Mouse (Mus musculus) midbrain, embryonic 12.5 days (tissue): ENCODE data around the gene Gm26602. TPM values are rescaled to one million over a fixed set of nuclear protein-coding genes. Genes with fewer than 3 reads are reported as not detected.

Source experiments
- ATAC-seq: fragments of 200-750 bp; cut with Nextera tagmentation; 2 replicates; pipeline ENCODE4 v1.8.0; 2017; ENCODE audit warnings: low read depth, moderate TSS enrichment, moderate library complexity; ENCODE audit not compliant: low FRiP score
- H3K27ac ChIP-seq: fragments of 300-500 bp; sonication (generic); replicated peaks from 2 replicates; pipeline ENCODE4 v1.5.1; 2016; ENCODE audit warnings: mild to moderate bottlenecking
- H3K27me3 ChIP-seq: fragments of 300-500 bp; sonication (generic); 2 replicates; pipeline ENCODE4 v1.6.1; 2016; ENCODE audit warnings: mild to moderate bottlenecking
- H3K36me3 ChIP-seq: fragments of 300-500 bp; sonication (generic); 2 replicates; pipeline ENCODE4 v1.6.1; 2016
- H3K4me1 ChIP-seq: fragments of 300-500 bp; sonication (generic); 2 replicates; pipeline ENCODE4 v1.6.1; 2016
- H3K4me2 ChIP-seq: fragments of 300-500 bp; sonication (generic); replicated peaks from 2 replicates; pipeline ENCODE4 v1.6.1; 2016; ENCODE audit warnings: mild to moderate bottlenecking, moderate library complexity
- H3K4me3 ChIP-seq: fragments of 300-500 bp; sonication (generic); 2 replicates; pipeline ENCODE4 v1.5.1; 2016; ENCODE audit warnings: mild to moderate bottlenecking
- H3K9ac ChIP-seq: fragments of 300-500 bp; sonication (generic); replicated peaks from 2 replicates; pipeline ENCODE4 v1.6.1; 2016; ENCODE audit warnings: mild to moderate bottlenecking, moderate library complexity
- H3K9me3 ChIP-seq: fragments of 300-500 bp; sonication (generic); 2 replicates; pipeline ENCODE4 v1.6.1; 2016; ENCODE audit warnings: mild to moderate bottlenecking
- WGBS: fragments of 180-500 bp; shearing (Covaris S2); methylation state at CpG from one replicate; pipeline ENCODE4 v1.1.7; 2016; 5-methylcytosine and 5-hydroxymethylcytosine counted together
- polyA plus RNA-seq: library from polyadenylated mRNA; unstranded; fragments of >200 nt; fragmentation: Nextera tagmentation; extraction: Ambion mirVana; gene quantifications from 2 replicates; pipeline ENCODE4 v1.2.1, GENCODE M21; 2016

The Gm26602 gene
- polyA plus RNA-seq, 1 experiment from 2014 or later, result 34.2 TPM

- Histone ChIP-seq H3K9me3 (no peaks in the 10 kb centered on the region), H3K27ac (peak overlapping the region; percentile 76), H3K4me3 (peak overlapping the region; percentile 12; the same call in 1 of the 2 replicates), H3K9ac (0 out of 2 replicates have a peak overlapping the region, but pooled peaks have one; percentile 31), H3K27me3 (no peaks in the 10 kb centered on the region), H3K36me3 (peaks cover 51% of the 10 kb centered on the region), H3K4me2 (peak overlapping the region; percentile 35), H3K4me1 (peaks cover 15% of the 10 kb centered on the region)
- no peak; the same call in 1 of the 2 replicates for ATAC-seq
- WGBS, result 26% methylated on average over 14 of the region's 14 CpGs
These were observed 1.3 kb upstream of the Gm26602 start for GRCm38 (mm10) chr10:79909092-79909922.

- no peak for ATAC-seq
- Histone ChIP-seq H3K36me3 (peaks cover 26% of the 10 kb centered on the region), H3K4me1 (peaks cover 40% of the 10 kb centered on the region), H3K4me3 (no peak overlapping the region), H3K27me3 (peaks cover 4% of the 10 kb centered on the region), H3K9ac (no peak overlapping the region; the same call in 1 of the 2 replicates), H3K27ac (no peak overlapping the region), H3K4me2 (no peak overlapping the region), H3K9me3 (no peaks in the 10 kb centered on the region)
- WGBS, result 76% methylated on average over 20 of the region's 20 CpGs
These were observed 1.8 kb downstream of the Gm26602 start for GRCm38 (mm10) chr10:79912412-79912811.

DNA sequence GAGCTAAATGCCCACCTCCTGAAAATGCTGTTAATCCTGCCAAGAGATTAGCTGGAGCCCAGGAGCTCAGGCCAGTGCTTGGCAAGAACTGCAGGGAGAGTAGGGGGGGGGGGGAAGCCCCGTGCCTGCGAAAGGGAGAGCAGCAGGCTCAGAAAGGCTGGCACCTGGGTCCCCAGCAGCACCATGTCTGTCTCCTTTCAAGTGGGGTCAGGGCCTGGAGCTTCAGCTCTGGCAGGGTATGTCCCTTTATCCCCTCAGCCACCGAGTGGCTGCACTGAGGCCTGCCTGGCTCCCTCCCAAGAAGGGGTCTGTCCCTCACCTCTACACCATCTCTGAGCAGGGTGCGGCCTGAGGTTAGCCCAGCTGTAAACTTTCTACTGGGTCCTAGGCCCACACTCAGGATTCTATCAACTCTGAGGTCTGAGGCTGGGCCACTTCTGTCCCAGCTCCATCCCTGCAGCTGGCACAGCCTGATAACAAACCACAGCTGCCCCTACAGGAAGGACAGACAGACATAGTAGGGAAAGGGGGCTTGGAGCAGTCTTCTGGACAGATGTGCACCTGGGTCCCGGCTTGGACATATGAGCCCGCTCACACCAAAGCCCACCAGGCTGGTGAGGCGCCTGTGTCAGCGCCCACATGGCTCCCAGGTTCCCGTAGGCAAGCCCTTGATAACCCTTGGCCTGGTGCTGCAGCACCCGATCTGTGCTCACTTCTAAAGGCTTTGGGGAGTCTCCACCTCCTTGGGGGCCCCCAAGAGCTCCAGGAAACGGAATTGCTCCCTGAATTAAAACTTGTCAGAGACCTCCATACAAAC is 3.7 kb downstream of the Gm26602 start:
- Histone ChIP-seq H3K27ac (peak overlapping the region; percentile 39; the same call in 1 of the 2 replicates), H3K9me3 (no peaks in the 10 kb centered on the region), H3K4me3 (no peak overlapping the region), H3K36me3 (peaks cover 26% of the 10 kb centered on the region), H3K27me3 (peaks cover 23% of the 10 kb centered on the region), H3K4me2 (0 out of 2 replicates have a peak overlapping the region, but pooled peaks have one; percentile 98), H3K9ac (no peak overlapping the region; the same call in 1 of the 2 replicates), H3K4me1 (peaks cover 42% of the 10 kb centered on the region)
- no peak for ATAC-seq
- WGBS, result 66% methylated on average over 11 of the region's 11 CpGs

- peaks cover 31% of the 10 kb centered on the region for H3K27me3 ChIP-seq
- no peak for ATAC-seq
- peaks cover 42% of the 10 kb centered on the region for H3K4me1 ChIP-seq
- 77% methylated on average over 7 of the region's 7 CpGs for WGBS
- peaks cover 26% of the 10 kb centered on the region for H3K36me3 ChIP-seq
- no peaks in the 10 kb centered on the region for H3K9me3 ChIP-seq
- H3K4me3 ChIP-seq, result no peak overlapping the region
- H3K9ac ChIP-seq, result peak overlapping the region; percentile 96; the same call in 1 of the 2 replicates
- H3K4me2 ChIP-seq, result peak overlapping the region; percentile 98; the same call in 1 of the 2 replicates
- no peak overlapping the region for H3K27ac ChIP-seq
These were observed 4.4 kb downstream of the Gm26602 start for GRCm38 (mm10) chr10:79914948-79915596.

GRCm38 (mm10) chr10:79916081-79916480 is 5.4 kb downstream of the Gm26602 start:
- Histone ChIP-seq H3K4me2 (peak overlapping the region; percentile 98), H3K27me3 (peaks cover 41% of the 10 kb centered on the region), H3K27ac (peak overlapping the region; percentile 62), H3K4me3 (peak overlapping the region; percentile 82), H3K9me3 (no peaks in the 10 kb centered on the region), H3K4me1 (peaks cover 52% of the 10 kb centered on the region), H3K36me3 (peaks cover 18% of the 10 kb centered on the region), H3K9ac (peak overlapping the region; percentile 96)
- ATAC-seq, result no peak
- 7% methylated on average over 8 of the region's 8 CpGs for WGBS

DNA sequence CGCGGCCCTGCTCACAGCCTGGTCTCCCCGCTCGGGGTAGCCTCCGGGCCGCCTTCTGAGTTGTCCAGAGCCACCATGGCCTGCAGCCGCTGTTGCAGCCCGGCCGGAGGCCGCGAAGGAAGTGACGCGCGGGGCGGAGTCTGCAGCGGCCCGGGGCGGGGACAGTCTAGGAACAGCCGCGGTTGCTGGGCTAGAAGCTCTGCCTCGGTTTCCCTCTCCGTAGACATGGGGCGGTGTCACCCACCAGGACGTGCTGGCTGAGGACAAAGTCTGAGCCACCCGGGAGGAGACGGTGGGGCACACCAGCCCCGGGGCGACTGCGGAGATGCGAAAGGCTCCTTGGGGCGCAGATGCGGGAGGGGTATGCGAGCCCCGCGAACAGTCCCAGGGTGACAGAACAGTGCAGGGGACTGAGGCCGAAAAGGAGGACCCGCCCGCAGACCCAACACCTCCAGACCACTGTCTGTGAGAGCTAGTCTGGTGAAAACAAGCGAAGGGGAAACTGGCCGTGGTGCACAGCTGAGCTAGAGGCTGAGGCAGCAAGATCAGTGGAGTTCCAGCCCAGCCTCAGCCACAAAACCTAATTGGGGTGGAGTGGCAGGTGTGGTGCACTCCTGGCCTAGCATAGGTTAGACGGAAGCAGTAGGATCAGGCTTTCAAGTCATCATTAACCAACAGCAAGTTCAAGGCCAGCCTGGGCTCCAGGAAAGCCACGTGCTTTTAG is 6.3 kb downstream of the Gm26602 start, which contains the start of gene Kiss1r:
Gene Kiss1r, plus strand, starts transcription at position 164 of the 724 bp plus-strand sequence.
- ATAC-seq, result peak; percentile 85
- Histone ChIP-seq H3K9ac (peak within 1 kb of the TSS; percentile 96), H3K4me2 (peak within 1 kb of the TSS; percentile 98), H3K4me1 (peaks cover 60% of the 10 kb centered on the region), H3K4me3 (peak within 1 kb of the TSS; percentile 82), H3K36me3 (peaks cover 9% of the 10 kb centered on the region), H3K27me3 (peaks cover 50% of the 10 kb centered on the region), H3K9me3 (no peaks in the 10 kb centered on the region), H3K27ac (peak within 1 kb of the TSS; percentile 62)
- WGBS, result 3% methylated on average over 41 of the region's 42 CpGs

DNA sequence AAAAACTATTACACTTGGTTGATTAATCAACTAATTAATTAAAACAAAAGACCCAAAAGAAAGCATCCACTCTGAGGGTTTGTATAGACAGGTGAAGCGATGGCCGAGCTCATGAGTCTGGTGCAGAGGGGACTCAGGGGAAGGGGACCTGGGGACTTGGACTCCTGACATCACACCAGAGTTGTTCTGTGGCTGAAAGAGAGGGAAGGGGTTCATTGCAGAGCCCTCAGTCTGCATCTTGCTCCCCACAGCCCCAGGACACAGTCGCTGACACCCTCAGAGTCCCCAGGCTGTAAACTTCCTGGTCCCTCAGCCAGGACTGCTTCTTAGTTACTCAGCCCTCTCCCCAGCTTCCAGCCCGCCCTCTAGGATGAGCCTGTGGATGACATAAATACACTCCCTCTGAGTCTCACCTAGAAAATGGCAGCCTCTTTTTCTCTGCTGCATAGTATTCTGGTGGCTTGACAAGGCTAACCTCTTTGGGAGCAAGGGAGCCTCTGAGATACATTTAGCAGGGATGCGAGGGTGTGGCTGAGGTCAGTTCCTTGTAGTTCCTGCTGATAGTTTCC is 7.0 kb downstream of the Gm26602 start:
- peaks cover 56% of the 10 kb centered on the region for H3K27me3 ChIP-seq
- H3K4me1 ChIP-seq, result peaks cover 60% of the 10 kb centered on the region
- peak overlapping the region; percentile 96; the same call in 1 of the 2 replicates for H3K9ac ChIP-seq
- H3K36me3 ChIP-seq, result peaks cover 3% of the 10 kb centered on the region; the same call in 1 of the 2 replicates
- H3K9me3 ChIP-seq, result no peaks in the 10 kb centered on the region
- H3K4me2 ChIP-seq, result peak overlapping the region; percentile 98
- H3K27ac ChIP-seq, result no peak overlapping the region
- 62% methylated on average over 5 of the region's 5 CpGs for WGBS
- peak overlapping the region; percentile 82 for H3K4me3 ChIP-seq
- no peak for ATAC-seq

GRCm38 (mm10) chr10:79918231-79919078 is 7.8 kb downstream of the Gm26602 start:
- H3K9me3 ChIP-seq, result no peaks in the 10 kb centered on the region
- ATAC-seq, result no peak
- H3K4me3 ChIP-seq, result peak overlapping the region; percentile 13
- no peak overlapping the region for H3K27ac ChIP-seq
- peaks cover 60% of the 10 kb centered on the region for H3K4me1 ChIP-seq
- H3K27me3 ChIP-seq, result peaks cover 65% of the 10 kb centered on the region
- 3% methylated on average over 34 of the region's 35 CpGs for WGBS
- H3K9ac ChIP-seq, result no peak overlapping the region; the same call in 1 of the 2 replicates
- H3K36me3 ChIP-seq, result no peaks in the 10 kb centered on the region
- H3K4me2 ChIP-seq, result peak overlapping the region; percentile 8; the same call in 1 of the 2 replicates

- Histone ChIP-seq H3K27ac (no peak overlapping the region), H3K27me3 (peaks cover 72% of the 10 kb centered on the region), H3K9ac (no peak overlapping the region), H3K4me1 (peaks cover 54% of the 10 kb centered on the region), H3K9me3 (no peaks in the 10 kb centered on the region), H3K4me3 (peak overlapping the region; percentile 13; the same call in 1 of the 2 replicates), H3K36me3 (no peaks in the 10 kb centered on the region), H3K4me2 (no peak overlapping the region)
- no peak for ATAC-seq
- WGBS, result 3% methylated on average over 21 of the region's 21 CpGs
These were observed 8.7 kb downstream of the Gm26602 start for GRCm38 (mm10) chr10:79919251-79919849.
